ENCODE assay signal across 1 mouse cellular context in the genomic region with DNA sequence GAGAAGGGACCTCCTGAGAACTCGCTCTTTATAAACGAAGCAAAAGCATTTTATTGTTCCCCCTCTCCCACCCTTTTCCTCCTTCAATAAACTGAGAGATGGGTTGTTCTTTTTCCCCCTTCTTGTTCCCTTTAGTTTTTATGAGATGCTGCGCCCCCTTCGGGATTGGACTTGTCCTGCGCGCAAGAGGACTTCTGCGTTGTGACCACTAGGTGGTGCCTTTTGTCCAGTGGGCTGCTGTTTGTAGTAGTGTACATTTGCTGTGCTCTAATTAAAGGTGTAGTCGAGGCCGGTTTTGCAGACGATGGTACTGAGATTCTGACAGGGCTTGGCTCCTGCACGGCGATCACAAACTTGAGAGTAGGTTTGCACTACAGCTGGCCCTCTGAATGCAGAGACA.
TF ChIP-seq lines count a peak whose summit lies in the region.

No protein-coding gene starts in this region.

TF ChIP-seq in C2C12, 6 proteins besides CTCF, POLR2A, EP300 and RAD21:
- TF ChIP-seq MYOG (IDR thresholded peaks at IDR 0.05; ENCODE audit: control insufficient read depth, extremely low read depth, insufficient read length) (no peak), USF1 (IDR thresholded peaks at IDR 0.05; ENCODE audit: low read depth) (no peak), MYOD1 (IDR thresholded peaks at IDR 0.05; ENCODE audit: control insufficient read depth, insufficient read length, low read depth) (no peak), CEBPB (IDR thresholded peaks at IDR 0.05; ENCODE audit: low read depth) (no peak), FOSL1 (IDR thresholded peaks at IDR 0.05; ENCODE audit: insufficient read depth, low read length, poor library complexity, severe bottlenecking) (no peak), MAX (IDR thresholded peaks at IDR 0.05) (no peak)
